Mouse (Mus musculus) lung, postnatal 0 days (tissue): ENCODE measurements at regions not wholly inside any gene's neighbourhood (a gene's known extent, or its start where the extent isn't known, plus 50 kb on each side); places are given as distances from the start of the nearest gene placed in this dataset.

Experiments used
- CTCF ChIP-seq: IDR thresholded peaks from 2 replicates; pipeline ENCODE4 v1.5.1; 2016; ENCODE audit warnings: antibody characterized with exemption, mild to moderate bottlenecking
- EP300 ChIP-seq: IDR thresholded peaks from 2 replicates; pipeline ENCODE4 v1.6.1; 2016; ENCODE audit warnings: antibody characterized with exemption, mild to moderate bottlenecking, control low read depth

- peak; percentile 69 for TF ChIP-seq CTCF
- TF ChIP-seq EP300 = no peak
These were observed 70.2 kb upstream of the Tes start for GRCm38 (mm10) chr6:16994711-16995110.
